Comparison of ENCODE assay signal across 27 mouse cellular contexts in genomic region chr5:113140051-113140450, GRCm38 (mm10). TPM values are rescaled to one million over a fixed set of nuclear protein-coding genes. Genes with fewer than 3 reads are reported as not detected.
"Had no signal": no experiment of that assay in that cellular context is flagged by ENCODE, and none has a peak within 500 bp of the region (broad histone marks: within the 10 kb centered on the region; RNA-seq: fewer than 3 reads in every experiment).

No protein-coding gene starts in this region.

- DNase-seq: kidney, adult 11 months; kidney, adult 8-10 months; kidney, postnatal 10 days; kidney, postnatal 36 days; lung, embryonic 14.5 days; lung, postnatal 10 days; lung, postnatal 4 days; retina, postnatal 1 day; right cerebral cortex, postnatal 25 days; spleen, adult 18-20 months; thymus, adult 2 months; thymus, postnatal 14 days; thymus, postnatal 4 days had no signal

- H3K4me2 ChIP-seq: kidney, embryonic 15.5 days; limb, embryonic 13.5 days had no signal

- H3K36me3 ChIP-seq: limb, embryonic 10.5 days; limb, embryonic 13.5 days; midbrain, embryonic 10.5 days; midbrain, embryonic 13.5 days; neural tube, embryonic 13.5 days had no signal

- H3K4me3 ChIP-seq: kidney, embryonic 15.5 days; limb, embryonic 10.5 days; limb, embryonic 13.5 days; midbrain, embryonic 10.5 days; midbrain, embryonic 13.5 days; myocyte; neural tube, embryonic 13.5 days had no signal

- H3K9me3 ChIP-seq: kidney, embryonic 15.5 days; limb, embryonic 10.5 days; midbrain, embryonic 10.5 days; neural tube, embryonic 13.5 days had no signal

- H3K27ac ChIP-seq: hindbrain, postnatal 0 days; kidney, embryonic 15.5 days; limb, embryonic 10.5 days; limb, embryonic 13.5 days; liver, embryonic 14.5 days; midbrain, embryonic 10.5 days; midbrain, embryonic 13.5 days; neural tube, embryonic 13.5 days had no signal

- H3K9ac ChIP-seq: kidney, embryonic 15.5 days; limb, embryonic 13.5 days; liver, embryonic 14.5 days; lung, embryonic 14.5 days; midbrain, embryonic 13.5 days; neural tube, embryonic 13.5 days had no signal

- ATAC-seq: hindbrain, postnatal 0 days; inflammation-experienced regulatory T-cells, adult 6 months; midbrain, embryonic 16.5 days had no signal

RNA-seq across cellular contexts. Expression of gene Crybb3, which starts 58.7 kb away (rescaled TPM):
- total RNA-seq: megakaryocyte progenitor cell, adult 5-6 weeks; monocyte, adult 5-6 weeks; neutrophil, adult 5-6 weeks had no signal
